Mouse (Mus musculus) small intestine, adult 2 months (tissue): ENCODE measurements around the gene Dleu7. TPM values are rescaled to one million over a fixed set of nuclear protein-coding genes. Genes with fewer than 3 reads are reported as not detected.

ENCODE experiments used
- H3K27ac ChIP-seq: fragments of 200-500 bp; 2 replicates; pipeline ENCODE4 v1.5.1; 2012; ENCODE audit warnings: low read depth, low read length, control low read depth, inconsistent platforms; ENCODE audit not compliant: insufficient read depth
- H3K27me3 ChIP-seq: fragments of 200-500 bp; 2 replicates; pipeline ENCODE4 v1.6.1; 2012; ENCODE audit warnings: mild to moderate bottlenecking, moderate library complexity, low read length, inconsistent platforms; ENCODE audit not compliant: control insufficient read depth, insufficient read depth
- H3K36me3 ChIP-seq: fragments of 200-500 bp; 2 replicates; pipeline ENCODE4 v1.6.1; 2012; ENCODE audit warnings: mild to moderate bottlenecking, low read length, control low read depth, inconsistent platforms; ENCODE audit not compliant: control insufficient read depth, insufficient read depth
- H3K4me1 ChIP-seq: fragments of 200-500 bp; 2 replicates; pipeline ENCODE4 v1.6.1; 2012; ENCODE audit warnings: low read length, inconsistent platforms, mixed read lengths; ENCODE audit not compliant: control insufficient read depth, insufficient read depth, insufficient read length
- H3K4me3 ChIP-seq: fragments of 200-500 bp; 2 replicates; pipeline ENCODE4 v1.5.1; 2012; ENCODE audit warnings: low read depth, mild to moderate bottlenecking, control low read depth, inconsistent platforms, low read length, moderate library complexity
- CTCF ChIP-seq: fragments of 200-500 bp; IDR thresholded peaks from 2 replicates; pipeline ENCODE4 v1.5.1; 2012; ENCODE audit warnings: low read depth, mild to moderate bottlenecking, control low read depth, inconsistent platforms, low read length, moderate library complexity, mixed read lengths; ENCODE audit not compliant: insufficient replicate concordance, insufficient read length; ENCODE audit errors: extremely low read depth
- POLR2A ChIP-seq: fragments of 200-500 bp; IDR thresholded peaks from 2 replicates; pipeline ENCODE4 v1.6.1; 2012; ENCODE audit warnings: low read depth, mild to moderate bottlenecking, control low read depth, inconsistent platforms, low read length, moderate library complexity
- WGBS: fragments of 180-500 bp; shearing (Covaris S2); methylation state at CpG from one replicate; pipeline ENCODE4 v1.1.7; 2018; 5-methylcytosine and 5-hydroxymethylcytosine counted together
- polyA plus RNA-seq: library from polyadenylated mRNA; depleted of rRNA; stranded (reverse); fragments of >200 nt; gene quantifications from 2 replicates; pipeline ENCODE4 v1.2.3, GENCODE M21; 2012

Dleu7 gene
- polyA plus RNA-seq, 1 experiment, result 0.39 TPM

GRCm38 (mm10) chr14:62329631-62330030 lies 36.8 kb upstream of the Dleu7 start:
- TF ChIP-seq POLR2A, result no peak
- no peak for TF ChIP-seq CTCF
- Histone ChIP-seq H3K27ac (no peak overlapping the region), H3K4me3 (no peak overlapping the region), H3K4me1 (no peaks in the 10 kb centered on the region; the same call in 1 of the 2 replicates), H3K27me3 (no peaks in the 10 kb centered on the region), H3K36me3 (no peaks in the 10 kb centered on the region)
- 64% methylated on average over 3 of the region's 3 CpGs for WGBS

- Histone ChIP-seq H3K4me1 (no peaks in the 10 kb centered on the region; the same call in 1 of the 2 replicates), H3K36me3 (no peaks in the 10 kb centered on the region), H3K27me3 (no peaks in the 10 kb centered on the region), H3K4me3 (no peak overlapping the region), H3K27ac (no peak overlapping the region)
- TF ChIP-seq POLR2A (no peak), CTCF (no peak)
- WGBS, result 33% methylated on average over 6 of the region's 6 CpGs
Measured at GRCm38 (mm10) chr14:62328606-62329005, 35.8 kb upstream of the Dleu7 start.

GRCm38 (mm10) chr14:62327171-62327570 lies 34.3 kb upstream of the Dleu7 start:
- WGBS, result 38% methylated on average over 2 of the region's 2 CpGs

GRCm38 (mm10) chr14:62326026-62326425 lies 33.2 kb upstream of the Dleu7 start:
- no peaks in the 10 kb centered on the region for H3K27me3 ChIP-seq
- WGBS, result 49% methylated on average over 3 of the region's 3 CpGs

More at GRCm38 (mm10) chr14:62327171-62327570, 34.3 kb upstream of the Dleu7 start:
- H3K4me3 ChIP-seq, result no peak overlapping the region
- H3K36me3 ChIP-seq, result no peaks in the 10 kb centered on the region
- H3K27me3 ChIP-seq, result no peaks in the 10 kb centered on the region
- TF ChIP-seq POLR2A, result no peak
- no peaks in the 10 kb centered on the region for H3K4me1 ChIP-seq
- no peak overlapping the region for H3K27ac ChIP-seq

GRCm38 (mm10) chr14:62324943-62325342 lies 32.1 kb upstream of the Dleu7 start:
- no peaks in the 10 kb centered on the region for H3K36me3 ChIP-seq
- TF ChIP-seq POLR2A (no peak), CTCF (no peak)
- WGBS, result 88% methylated on average over 5 of the region's 5 CpGs
- H3K4me3 ChIP-seq, result no peak overlapping the region
- H3K4me1 ChIP-seq, result no peaks in the 10 kb centered on the region
- no peaks in the 10 kb centered on the region for H3K27me3 ChIP-seq
- H3K27ac ChIP-seq, result no peak overlapping the region

More at GRCm38 (mm10) chr14:62326026-62326425, 33.2 kb upstream of the Dleu7 start:
- H3K36me3 ChIP-seq, result no peaks in the 10 kb centered on the region
- H3K4me3 ChIP-seq, result no peak overlapping the region
- H3K27ac ChIP-seq, result no peak overlapping the region
- TF ChIP-seq CTCF, result no peak
- TF ChIP-seq POLR2A, result no peak
- H3K4me1 ChIP-seq, result no peaks in the 10 kb centered on the region

- Histone ChIP-seq H3K27me3 (no peaks in the 10 kb centered on the region), H3K36me3 (no peaks in the 10 kb centered on the region), H3K27ac (no peak overlapping the region), H3K4me3 (no peak overlapping the region), H3K4me1 (no peaks in the 10 kb centered on the region)
- 84% methylated on average over 5 of the region's 5 CpGs for WGBS
- no peak for TF ChIP-seq POLR2A
- no peak for TF ChIP-seq CTCF
Measured at GRCm38 (mm10) chr14:62323457-62323856, 30.6 kb upstream of the Dleu7 start.

- Histone ChIP-seq H3K4me1 (no peaks in the 10 kb centered on the region), H3K27ac (no peak overlapping the region), H3K27me3 (no peaks in the 10 kb centered on the region), H3K4me3 (no peak overlapping the region), H3K36me3 (no peaks in the 10 kb centered on the region)
- WGBS, result 27% methylated on average over 6 of the region's 6 CpGs
- TF ChIP-seq POLR2A (no peak), CTCF (no peak)
Measured at GRCm38 (mm10) chr14:62322581-62323344, 29.9 kb upstream of the Dleu7 start.

- 96% methylated on average over 1 of the region's 1 CpGs for WGBS
Measured at GRCm38 (mm10) chr14:62311672-62312071, 18.8 kb upstream of the Dleu7 start.

More at GRCm38 (mm10) chr14:62311672-62312071, 18.8 kb upstream of the Dleu7 start:
- Histone ChIP-seq H3K27me3 (no peaks in the 10 kb centered on the region), H3K4me3 (no peak overlapping the region), H3K4me1 (no peaks in the 10 kb centered on the region), H3K27ac (no peak overlapping the region), H3K36me3 (no peaks in the 10 kb centered on the region)
- no peak for TF ChIP-seq CTCF
- no peak for TF ChIP-seq POLR2A
